Mouse (Mus musculus): Measurements from ENCODE around the gene Slc16a3.
A peak's percentile ranks its signal among the peaks of the same experiment; 100 is the strongest.

Slc16a3 gene

GRCm38 (mm10) chr11:120948328-120948727 lies at the start of gene Slc16a3:
Gene Slc16a3 (plus strand): TSS chr11:120948480.
- DNase-seq: no peak

DNA sequence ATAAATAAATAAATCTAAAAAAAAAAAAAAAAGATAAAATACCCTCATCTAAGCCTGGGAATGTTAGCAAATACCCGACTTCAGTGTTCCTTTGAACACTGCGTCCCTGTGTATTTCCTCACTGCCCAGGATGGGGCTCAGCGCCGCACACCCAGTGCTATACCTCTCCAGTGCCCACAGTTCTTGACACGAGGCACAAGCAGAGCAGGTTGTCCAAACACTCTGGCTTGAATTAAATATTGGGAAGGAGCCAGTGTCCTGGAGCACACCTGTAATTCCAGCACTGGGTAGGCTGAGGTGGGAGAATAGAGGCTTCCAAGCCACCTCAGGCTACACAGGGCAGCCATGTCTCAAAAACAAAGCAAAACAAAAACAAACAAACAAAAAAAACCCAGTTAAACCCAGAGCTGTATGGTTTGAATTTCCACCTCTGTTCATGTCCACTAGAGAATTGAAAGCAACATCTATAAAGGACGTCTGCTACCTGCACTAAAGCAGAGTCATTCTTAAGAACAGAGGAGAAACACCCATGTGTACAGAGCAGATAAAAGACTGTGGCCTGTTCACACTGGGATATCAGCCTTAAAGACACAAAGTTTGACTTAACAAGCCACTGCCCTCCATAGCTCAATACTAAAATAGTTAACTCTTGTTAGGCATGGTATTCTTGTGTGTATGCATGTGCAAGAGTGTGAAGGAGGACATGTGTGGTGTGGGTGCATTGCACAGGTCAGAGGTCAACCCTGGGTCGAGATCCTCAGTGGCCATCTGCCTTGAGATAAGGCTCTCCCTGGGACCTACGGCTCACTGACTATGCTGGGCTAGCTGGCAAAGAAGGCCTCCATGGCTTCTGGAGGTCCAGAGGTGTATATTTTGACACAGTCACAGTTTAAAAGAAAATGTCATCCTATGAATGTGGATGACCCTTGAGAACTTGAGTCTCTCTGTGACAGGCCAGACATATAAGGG lies 47.7 kb upstream of the Slc16a3 start:
- DNase-seq: no peak

- no peak for DNase-seq
Measured at GRCm38 (mm10) chr11:120901729-120902486, 46.4 kb upstream of the Slc16a3 start.

DNA sequence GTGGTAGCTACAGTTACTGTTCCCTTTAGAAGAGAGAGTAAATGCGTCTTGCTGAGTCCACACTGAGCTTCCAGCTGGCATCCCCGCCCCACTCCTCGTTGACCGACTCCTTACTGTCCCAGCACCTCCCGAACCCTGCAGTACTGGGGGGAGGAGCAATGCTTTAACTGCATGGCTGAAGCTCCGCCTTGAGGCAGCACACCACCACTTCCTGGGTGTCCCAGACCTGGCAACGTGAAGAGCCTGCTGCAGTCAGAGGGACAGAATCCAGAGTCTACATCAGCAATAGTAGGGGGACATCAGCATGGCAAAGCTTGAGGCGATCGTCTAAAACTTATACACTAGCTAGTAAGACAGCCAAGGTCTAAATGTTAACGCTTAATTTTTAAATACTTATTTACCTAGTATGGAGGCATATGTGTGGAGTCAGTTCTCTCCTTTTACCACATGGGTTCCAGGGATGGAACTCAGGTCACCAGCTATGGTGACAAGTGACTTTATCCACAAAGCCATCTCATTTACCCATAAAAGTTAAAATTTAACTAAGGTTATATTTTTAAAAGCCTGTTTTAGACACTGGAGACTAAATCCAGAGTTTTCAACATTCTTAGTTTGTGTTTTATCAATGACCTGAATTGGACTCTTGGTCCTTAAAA lies 45.7 kb upstream of the Slc16a3 start:
- DNase-seq: peak; percentile 28 to 37

DNA sequence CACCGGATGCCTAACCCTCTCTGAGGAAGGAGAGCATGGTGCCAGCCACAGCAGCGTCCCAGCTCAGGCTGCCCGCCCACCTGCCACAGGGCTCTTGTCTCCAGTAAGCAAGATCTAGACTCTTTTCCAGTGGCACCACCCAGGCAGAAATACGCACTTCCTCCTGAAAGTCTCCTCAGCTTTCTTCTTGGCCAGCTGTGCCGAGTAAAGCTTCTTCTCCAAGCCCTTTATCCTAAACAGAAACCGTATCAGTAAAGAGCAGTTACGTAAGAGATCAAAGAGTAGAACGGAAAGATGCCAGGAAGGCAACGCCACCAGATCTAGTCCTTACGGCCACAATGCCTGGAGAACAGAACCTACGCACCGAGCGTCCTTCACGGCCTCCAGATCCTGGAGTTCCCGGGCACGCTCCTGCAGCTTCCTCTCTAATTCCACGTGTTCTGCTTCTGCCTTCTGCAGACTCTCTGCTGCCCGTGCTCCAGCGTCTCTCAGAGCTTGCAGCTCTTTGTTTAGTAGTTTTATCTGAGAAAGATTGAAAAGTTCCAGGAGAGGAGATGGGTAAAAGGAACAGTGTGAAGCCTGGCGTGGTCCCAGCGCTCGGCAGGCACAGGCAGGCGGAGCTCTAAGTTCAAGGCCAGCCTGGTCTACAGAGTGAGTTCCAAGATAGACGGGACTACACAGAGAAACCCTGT lies 45.0 kb upstream of the Slc16a3 start:
- no peak for DNase-seq

- no peak for DNase-seq
Measured at GRCm38 (mm10) chr11:120904561-120904960, 43.7 kb upstream of the Slc16a3 start.

DNA sequence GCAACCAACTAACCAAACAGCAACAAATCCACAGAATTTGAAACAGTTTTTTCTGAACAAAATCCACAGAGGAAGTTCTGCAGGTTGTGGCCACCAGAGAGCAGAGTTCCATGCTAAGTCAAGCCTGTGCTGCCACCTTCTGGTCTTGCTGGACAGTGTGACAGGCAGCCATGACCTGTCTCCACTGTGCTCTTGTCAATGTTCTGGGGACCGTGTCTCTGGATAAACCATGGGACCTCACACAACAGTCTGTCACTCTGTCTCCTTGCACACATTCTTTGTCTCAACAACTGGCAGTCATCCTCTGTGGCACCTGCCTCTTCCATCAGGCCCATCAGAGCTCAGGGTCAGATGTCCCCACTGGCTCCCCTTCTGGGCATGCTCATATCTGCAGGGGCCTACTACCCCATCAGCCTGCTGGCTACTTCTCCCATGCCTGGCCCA lies 42.8 kb upstream of the Slc16a3 start:
- peak; percentile 58 to 78 for DNase-seq

DNA sequence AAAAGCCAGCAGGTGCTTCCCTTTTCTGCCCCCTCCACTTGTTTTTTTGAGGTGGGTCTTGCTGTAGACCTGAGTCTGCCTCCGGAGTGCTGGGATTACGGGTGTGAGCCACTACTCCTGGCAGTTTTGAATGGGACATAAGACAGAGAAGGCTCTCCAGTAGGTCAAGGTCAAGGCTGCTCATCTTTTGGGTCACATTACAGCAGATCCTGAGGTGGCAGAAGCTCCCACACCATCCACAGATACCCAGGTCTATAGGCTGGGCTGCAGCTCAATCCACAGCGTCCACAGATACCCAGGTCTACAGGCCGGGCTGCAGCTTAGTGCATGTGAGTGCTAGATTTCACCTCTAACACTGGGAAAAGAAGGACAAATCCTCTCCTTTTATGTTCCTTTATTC lies 34.5 kb upstream of the Slc16a3 start:
- no peak for DNase-seq

GRCm38 (mm10) chr11:120916477-120916876 lies 31.8 kb upstream of the Slc16a3 start:
- DNase-seq: no peak

DNA sequence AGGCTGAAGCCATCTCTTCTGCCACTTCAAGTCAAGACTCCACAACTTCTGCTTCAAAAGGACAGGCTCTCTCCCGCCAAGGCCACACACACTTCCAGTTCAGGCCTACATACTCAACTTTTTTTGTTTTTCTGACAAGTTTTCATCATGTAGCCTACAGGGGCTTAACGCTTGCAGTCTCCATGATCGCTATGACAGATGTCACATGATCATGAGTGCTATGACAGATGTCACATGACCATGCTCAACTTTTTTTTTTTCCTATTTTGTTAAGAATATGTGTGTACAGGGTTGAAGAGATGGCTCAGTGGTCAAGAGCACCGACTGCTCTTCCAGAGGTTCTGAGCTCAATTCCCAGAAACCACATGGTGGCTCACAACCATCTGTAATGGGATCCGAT lies 30.5 kb upstream of the Slc16a3 start:
- no peak for DNase-seq

GRCm38 (mm10) chr11:120922528-120922927 lies 25.8 kb upstream of the Slc16a3 start:
- DNase-seq: no peak

DNA sequence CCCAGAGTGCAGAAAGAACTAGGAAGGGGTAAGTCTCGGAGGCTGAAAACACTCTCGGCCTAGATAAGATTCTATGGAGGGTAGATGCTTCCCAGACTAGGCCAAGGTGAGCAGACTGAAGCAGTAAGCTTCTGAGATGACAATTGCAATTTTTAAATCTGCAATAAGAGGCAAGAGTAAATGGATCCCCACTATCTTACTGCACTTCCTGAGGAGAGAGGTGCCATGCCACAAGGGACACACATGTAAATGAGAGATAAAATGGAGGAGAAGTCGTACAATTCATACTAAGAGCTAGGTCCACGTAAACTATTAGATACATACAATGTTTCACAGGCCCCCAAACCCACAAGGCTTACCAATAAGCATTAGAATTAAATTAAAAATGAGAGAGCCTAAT lies 19.8 kb upstream of the Slc16a3 start:
- DNase-seq: no peak

GRCm38 (mm10) chr11:120931479-120931878 lies 16.8 kb upstream of the Slc16a3 start:
- DNase-seq: no peak

- DNase-seq: peak; percentile 86 to 92
Measured at GRCm38 (mm10) chr11:120932564-120933398, 15.5 kb upstream of the Slc16a3 start, which contains the start of gene Ccdc57. Gene Ccdc57 (minus strand): TSS chr11:120932872.

- no peak for DNase-seq
Measured at GRCm38 (mm10) chr11:120937976-120938375, 10.3 kb upstream of the Slc16a3 start.

GRCm38 (mm10) chr11:120938795-120939194 lies 9.5 kb upstream of the Slc16a3 start:
- no peak for DNase-seq

GRCm38 (mm10) chr11:120939712-120940341 lies 8.5 kb upstream of the Slc16a3 start:
- no peak for DNase-seq

GRCm38 (mm10) chr11:120940959-120941358 lies 7.3 kb upstream of the Slc16a3 start:
- DNase-seq: no peak

DNA sequence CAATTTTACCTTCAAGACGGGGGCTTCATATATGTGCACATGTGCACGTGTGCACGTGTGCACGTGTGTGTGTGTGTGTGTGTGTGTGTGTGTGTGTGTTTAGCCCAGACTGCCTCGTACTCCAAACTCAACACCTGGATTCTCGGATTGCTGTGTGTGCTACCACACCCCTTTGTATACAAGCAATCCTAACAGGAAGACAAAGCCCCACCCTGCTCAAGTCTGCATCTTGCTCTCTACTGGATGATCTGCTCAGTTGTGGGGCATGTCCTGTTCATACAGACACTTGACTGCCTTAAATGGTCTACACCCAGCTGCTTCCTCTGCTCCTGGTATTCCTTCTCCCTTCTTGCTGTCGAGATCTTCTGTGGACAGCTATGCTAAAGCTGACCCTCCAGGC lies 3.0 kb upstream of the Slc16a3 start:
- no peak for DNase-seq

DNA sequence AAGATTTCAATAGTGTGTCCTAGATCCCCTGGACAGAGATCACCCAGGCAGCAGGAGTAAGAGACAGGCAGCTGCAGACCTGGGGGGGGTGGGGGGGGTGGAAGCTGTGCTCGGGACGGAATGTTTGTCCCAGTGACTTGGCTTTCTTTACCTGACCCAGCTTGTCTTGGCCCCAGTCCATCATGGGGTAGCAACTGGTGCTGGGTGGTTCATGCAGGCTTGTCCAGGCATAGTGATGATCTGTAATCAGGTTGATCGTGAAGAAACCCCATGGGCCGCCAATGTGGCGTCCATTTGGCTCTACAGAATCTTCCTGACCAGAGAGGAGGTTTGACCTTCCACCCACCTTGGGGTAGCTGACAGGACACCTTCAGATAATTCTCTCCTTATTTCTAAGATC lies 2.4 kb upstream of the Slc16a3 start:
- DNase-seq: no peak
